Mouse (Mus musculus) cerebellum, adult (tissue): Measurements from ENCODE around the gene Tprkb.
"Not testable (repeated sequence)": the region's sequence is repeated elsewhere in the genome, so short reads cannot be mapped to it uniquely, and the experiment has no call there.

ENCODE experiments used
- ATAC-seq: cut with Nextera tagmentation; 2 replicates; pipeline ENCODE4 v1.9.2; 2017; ENCODE audit warnings: mild to moderate bottlenecking, moderate library complexity, mixed read lengths; ENCODE audit not compliant: insufficient number of reproducible peaks, low FRiP score, low TSS enrichment

Gene Tprkb

DNA sequence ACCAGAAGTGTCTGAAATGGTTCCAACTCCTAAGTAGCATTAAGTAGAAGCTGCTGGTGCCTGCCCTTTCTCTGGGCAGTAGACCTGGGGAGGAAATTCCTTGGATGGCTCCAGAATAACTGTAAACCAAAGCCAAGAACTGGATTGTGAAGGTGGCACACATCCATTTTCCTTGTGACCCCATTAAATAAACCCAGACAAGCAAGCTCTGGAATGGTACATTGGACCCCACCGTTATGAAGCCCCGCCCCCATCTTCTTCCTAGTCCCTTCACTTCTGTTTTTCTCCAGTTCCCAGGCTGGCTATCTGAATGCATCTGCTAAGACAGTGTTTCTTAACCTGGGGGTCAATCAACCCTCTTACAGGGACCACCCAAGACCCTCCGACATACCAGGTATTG is at the start of gene Tprkb:
Gene Tprkb (plus strand): TSS at position 279 of the 400 bp plus-strand sequence.
- ATAC-seq: no peak

DNA sequence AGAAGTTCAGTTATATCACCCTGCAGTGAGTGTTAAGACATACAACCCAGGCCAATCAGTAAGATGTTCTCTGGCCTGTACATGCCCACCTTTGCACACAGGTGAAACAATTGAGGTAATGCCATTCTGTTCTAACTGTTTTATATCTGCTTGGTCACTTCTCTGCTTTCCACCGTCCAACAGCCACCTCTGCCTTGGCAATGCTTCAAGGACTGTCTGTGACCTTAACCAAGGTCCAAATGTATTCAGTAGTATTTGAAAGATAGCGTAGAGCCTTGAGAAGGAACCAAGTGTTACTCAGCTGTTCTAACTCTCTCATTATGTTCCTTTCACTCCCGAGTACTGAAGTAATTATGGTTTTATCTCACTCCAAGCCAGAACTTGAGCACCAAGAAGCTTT is 49.1 kb upstream of the Tprkb start:
- ATAC-seq: no peak

DNA sequence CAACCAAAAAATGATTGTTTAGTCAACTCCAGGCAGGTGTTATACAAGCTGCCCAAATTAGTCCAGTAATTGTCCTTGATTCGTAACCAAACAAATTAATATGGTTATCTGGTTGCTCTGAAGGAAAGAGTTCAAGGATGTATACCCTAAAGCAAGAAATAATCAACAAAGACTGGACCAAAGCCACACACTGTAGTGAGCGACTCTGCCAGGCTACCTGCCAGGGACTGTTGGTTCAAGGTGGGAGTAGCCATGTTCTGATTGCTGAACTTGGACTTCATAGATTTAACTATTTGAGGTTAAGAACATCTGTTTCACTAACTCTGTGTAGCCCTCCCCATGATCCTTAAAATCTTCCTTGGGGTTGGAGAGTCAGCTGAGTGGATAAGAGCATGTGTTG is 48.5 kb upstream of the Tprkb start:
- no peak for ATAC-seq

DNA sequence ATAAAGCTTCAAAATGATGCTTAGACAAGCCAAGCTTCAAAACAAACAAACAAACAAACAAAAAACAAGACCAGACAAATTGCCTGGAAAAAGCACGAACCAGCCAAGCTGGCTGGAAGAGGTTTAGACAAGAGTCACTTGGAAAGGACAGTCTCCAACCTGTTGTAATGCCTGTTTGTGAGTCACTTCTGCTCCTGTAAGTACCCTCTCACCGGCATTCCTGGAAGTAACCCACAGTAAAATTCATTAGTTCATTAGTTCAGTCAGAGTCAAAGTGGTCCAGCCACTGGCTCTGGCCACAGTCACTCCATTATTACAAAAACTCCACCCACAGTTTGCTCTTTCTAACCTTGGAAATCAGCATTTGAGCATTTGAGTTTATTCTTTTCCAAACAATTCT is 47.8 kb upstream of the Tprkb start:
- ATAC-seq: no peak

GRCm38 (mm10) chr6:85864900-85865639 is 46.6 kb upstream of the Tprkb start:
- not testable (repeated sequence) for ATAC-seq

- not testable (repeated sequence) for ATAC-seq
Observed at GRCm38 (mm10) chr6:85866166-85866565, 45.5 kb upstream of the Tprkb start.

DNA sequence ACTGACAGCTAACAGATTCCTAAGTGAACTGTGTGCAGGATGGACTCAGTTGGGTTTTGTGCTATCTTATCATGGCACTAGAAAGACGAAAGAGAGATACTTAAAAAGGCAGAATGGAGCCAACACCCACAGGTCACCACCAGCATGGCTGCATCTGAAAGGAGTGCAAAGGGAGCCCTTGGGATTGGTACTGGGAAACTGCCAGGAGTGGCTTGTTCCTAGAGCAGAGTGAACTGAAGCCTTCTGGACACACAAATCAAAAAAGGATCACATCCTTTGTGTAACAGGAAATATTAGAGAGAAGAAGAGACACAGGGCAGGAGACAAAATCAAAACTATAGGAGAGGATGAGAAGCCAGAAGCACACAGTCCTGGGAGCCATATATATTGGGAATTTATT is 44.7 kb upstream of the Tprkb start:
- ATAC-seq: not testable (repeated sequence)

DNA sequence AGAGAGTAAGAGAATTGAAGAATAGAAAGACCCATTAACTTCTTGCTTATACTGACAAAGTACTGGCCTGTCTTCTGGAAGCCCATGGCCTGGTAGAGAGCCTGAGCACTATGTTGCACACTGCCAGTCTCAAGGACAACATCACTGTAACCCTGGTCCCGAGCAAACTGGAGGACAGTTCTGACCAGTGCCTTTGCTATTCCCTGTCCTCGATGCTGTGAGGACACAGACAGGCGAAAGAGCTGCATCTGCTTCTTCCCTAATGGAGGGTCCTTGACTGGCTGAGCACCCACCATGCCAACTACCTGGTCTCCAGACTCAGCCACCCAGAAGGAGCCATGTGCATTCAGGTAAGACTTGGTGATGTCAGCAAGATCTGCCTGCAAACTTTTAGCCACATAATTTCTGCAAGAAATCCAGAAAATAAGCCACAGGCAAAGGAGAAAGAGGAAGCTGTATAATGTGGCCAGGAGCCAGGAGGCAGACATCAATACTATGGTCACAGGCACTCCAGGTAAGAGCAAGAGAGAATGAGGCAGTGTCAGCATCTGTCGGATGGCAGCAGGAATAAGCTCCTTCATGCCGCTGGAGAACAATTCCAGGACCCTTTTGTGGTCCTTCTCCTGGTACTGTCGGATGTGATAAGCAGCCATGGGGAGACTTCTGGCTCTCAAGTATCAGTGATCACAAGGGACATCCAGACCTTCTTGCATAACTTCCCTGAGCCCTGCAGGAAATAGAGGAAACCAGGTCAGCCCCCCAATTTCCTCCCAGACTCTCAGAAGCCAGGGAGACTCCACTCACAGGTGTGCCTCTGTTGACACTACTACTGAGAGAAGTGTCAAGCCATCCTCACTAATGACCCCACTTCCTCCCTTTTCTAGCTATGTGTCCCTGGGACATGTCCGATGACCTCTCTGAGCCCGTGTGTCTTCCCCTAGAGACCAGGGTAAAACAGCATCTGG is 43.7 kb upstream of the Tprkb start:
- ATAC-seq: no peak

GRCm38 (mm10) chr6:85869006-85869405 is 42.7 kb upstream of the Tprkb start, which contains the start of gene Nat8f2:
Nat8f2 (minus strand) TSS chr6:85869158.
- ATAC-seq: not testable (repeated sequence)

GRCm38 (mm10) chr6:85883246-85883645 is 28.4 kb upstream of the Tprkb start:
- not testable (repeated sequence) for ATAC-seq

DNA sequence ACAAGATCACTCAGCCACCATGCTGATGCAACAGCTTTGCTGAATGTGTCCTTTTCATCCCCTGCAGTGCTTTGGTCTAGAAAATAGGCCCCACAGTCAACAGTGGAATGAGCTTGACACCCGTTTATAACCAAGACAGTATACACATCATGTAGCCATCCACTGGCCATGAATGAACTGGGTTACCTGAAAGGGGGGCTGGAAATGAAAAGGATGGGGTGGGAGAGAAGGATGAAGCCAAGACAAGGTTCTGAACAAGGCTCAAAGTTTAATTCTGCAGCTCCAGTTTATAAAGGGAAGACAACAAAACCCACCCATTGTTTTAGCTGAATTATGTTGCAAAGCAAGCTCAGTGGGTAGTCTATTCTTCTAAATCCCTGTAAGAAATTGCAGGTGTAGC is 27.4 kb upstream of the Tprkb start:
- no peak for ATAC-seq

DNA sequence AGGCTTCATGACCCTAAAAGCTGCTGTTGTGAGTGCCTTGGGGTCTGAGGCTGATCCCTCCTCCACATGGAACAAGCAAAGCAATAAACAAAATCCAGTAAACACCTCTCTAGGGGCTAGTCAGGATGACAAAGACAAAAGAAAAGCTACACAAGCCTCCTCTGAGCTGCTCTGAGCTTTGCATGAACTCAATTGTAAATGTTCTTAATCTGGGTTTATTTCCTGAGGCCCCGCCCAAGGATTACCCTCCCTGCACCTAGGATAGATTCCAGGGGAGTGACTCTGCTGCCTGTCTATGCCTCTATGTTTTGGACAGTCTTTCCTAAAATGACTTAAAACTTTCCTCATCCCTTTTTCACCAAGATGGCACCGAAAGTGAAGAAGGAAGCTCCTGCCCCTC is 22.7 kb upstream of the Tprkb start:
- ATAC-seq: no peak

GRCm38 (mm10) chr6:85895061-85895648 is 16.5 kb upstream of the Tprkb start:
- not testable (repeated sequence) for ATAC-seq

- not testable (repeated sequence) for ATAC-seq
Observed at GRCm38 (mm10) chr6:85898596-85899475, 12.8 kb upstream of the Tprkb start.

- ATAC-seq: no peak
Observed at GRCm38 (mm10) chr6:85902303-85902702, 9.4 kb upstream of the Tprkb start.

DNA sequence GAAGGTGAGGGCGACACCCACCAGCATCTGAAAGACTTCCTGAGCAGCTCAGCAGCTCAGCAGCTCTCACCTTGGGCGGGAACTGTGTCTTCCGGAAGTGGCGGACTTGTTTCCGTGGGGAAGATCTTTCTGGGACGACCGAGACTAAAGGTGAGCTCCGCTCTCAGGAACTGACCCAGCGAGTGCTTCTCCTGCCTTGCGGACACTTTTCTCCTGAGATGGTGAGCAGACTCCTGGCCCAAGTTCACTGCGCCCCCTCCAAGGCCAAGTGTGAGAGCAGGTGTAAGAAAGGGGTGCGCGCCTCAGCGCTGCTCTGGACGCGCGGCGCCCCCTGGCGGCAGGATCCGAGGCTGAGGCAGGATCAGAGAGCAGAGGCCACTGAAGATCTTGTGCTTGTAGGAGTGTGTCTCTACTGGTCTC is 7.0 kb upstream of the Tprkb start, which contains the start of gene Nat8f4:
Gene Nat8f4 (minus strand): TSS at position 243 of the 420 bp plus-strand sequence.
- peak; percentile 68 for ATAC-seq

- not testable (repeated sequence) for ATAC-seq
Observed at GRCm38 (mm10) chr6:85906911-85907351, 4.7 kb upstream of the Tprkb start.

DNA sequence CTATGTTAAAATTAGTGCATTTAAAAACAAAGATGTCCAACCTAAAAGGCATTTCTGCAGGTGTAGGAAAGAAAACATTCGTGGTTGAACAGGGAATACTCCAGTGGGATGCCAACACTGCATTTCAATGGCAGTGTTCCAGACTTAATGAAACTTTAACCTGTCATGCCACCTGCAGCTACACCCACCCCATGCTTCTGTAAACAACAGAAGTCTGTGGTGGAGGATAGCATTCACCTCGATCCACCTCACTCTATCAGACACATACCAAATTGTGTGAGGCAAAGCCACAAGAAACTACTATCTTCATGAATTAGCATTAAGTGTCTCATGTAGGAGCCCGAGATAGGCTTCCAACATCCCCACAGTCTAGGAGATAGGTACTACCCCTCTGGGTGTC is 3.3 kb upstream of the Tprkb start:
- no peak for ATAC-seq

DNA sequence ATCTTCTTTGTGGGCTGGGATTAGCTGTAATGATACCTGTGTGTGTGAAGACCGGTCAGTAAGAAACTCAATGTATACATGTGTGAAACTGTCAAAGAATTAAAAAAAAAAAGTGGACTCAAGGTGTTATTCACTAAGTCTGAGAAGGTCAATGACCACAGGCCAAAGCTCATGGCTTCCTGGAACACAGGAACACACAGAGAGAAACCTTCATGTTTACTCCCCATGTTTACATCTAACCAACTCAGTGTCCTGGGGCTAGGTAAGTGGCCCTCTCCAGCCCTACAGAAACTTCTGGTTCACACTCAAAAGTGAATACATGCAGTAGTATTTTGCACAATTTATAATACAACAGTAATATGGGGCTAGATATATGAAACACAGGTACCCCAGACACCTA is 2.0 kb upstream of the Tprkb start:
- ATAC-seq: no peak

- ATAC-seq: no peak
Observed at GRCm38 (mm10) chr6:85915141-85915538, 3.5 kb downstream of the Tprkb start.
